Mouse (Mus musculus): ENCODE data around the gene Ddx39b. TPM values are rescaled to one million over a fixed set of nuclear protein-coding genes. Genes with fewer than 3 reads are reported as not detected.

The Ddx39b gene
- total RNA-seq, 2 experiments from 2014 or later, result 195 to 213 TPM

GRCm38 (mm10) chr17:35242015-35242941 lies 732 bp downstream of the Ddx39b start:
- peak; percentile 60 to 70 for DNase-seq (ENCODE audit: low spot score in 2 of 2)

GRCm38 (mm10) chr17:35243086-35243485 lies 1.5 kb downstream of the Ddx39b start:
- DNase-seq (ENCODE audit: low spot score in 2 of 2), result no peak

GRCm38 (mm10) chr17:35244999-35245398 lies 3.5 kb downstream of the Ddx39b start:
- no peak for DNase-seq (ENCODE audit: low spot score in 2 of 2)

- no peak for DNase-seq (ENCODE audit: low spot score in 2 of 2)
Observed at GRCm38 (mm10) chr17:35245731-35246623, 4.4 kb downstream of the Ddx39b start.

GRCm38 (mm10) chr17:35247144-35247543 lies 5.6 kb downstream of the Ddx39b start:
- no peak for DNase-seq (ENCODE audit: low spot score in 2 of 2)

- DNase-seq (ENCODE audit: low spot score in 2 of 2), result no peak
Observed at GRCm38 (mm10) chr17:35248986-35249385, 7.4 kb downstream of the Ddx39b start.

- DNase-seq (ENCODE audit: low spot score in 2 of 2), result no peak
Observed at GRCm38 (mm10) chr17:35249451-35250197, 8.1 kb downstream of the Ddx39b start.

- DNase-seq (ENCODE audit: low spot score in 2 of 2), result no peak
Observed at GRCm38 (mm10) chr17:35250348-35251120, 9.0 kb downstream of the Ddx39b start.

GRCm38 (mm10) chr17:35251162-35251719 lies 9.7 kb downstream of the Ddx39b start:
- DNase-seq (ENCODE audit: low spot score in 2 of 2), result no peak

GRCm38 (mm10) chr17:35251981-35252380 lies 10.4 kb downstream of the Ddx39b start:
- no peak for DNase-seq (ENCODE audit: low spot score in 2 of 2)

- DNase-seq (ENCODE audit: low spot score in 2 of 2), result no peak
Observed at GRCm38 (mm10) chr17:35252619-35253292, 11.2 kb downstream of the Ddx39b start.

GRCm38 (mm10) chr17:35253293-35254093 lies 11.9 kb downstream of the Ddx39b start:
- no peak for DNase-seq (ENCODE audit: low spot score in 2 of 2)

GRCm38 (mm10) chr17:35254241-35255098 lies 12.9 kb downstream of the Ddx39b start:
- DNase-seq (ENCODE audit: low spot score in 2 of 2), result peak in 1 of 2 experiments; percentile 71

GRCm38 (mm10) chr17:35255301-35255700 lies 13.8 kb downstream of the Ddx39b start:
- no peak for DNase-seq (ENCODE audit: low spot score in 2 of 2)

- DNase-seq (ENCODE audit: low spot score in 2 of 2), result no peak
Observed at GRCm38 (mm10) chr17:35255704-35256103, 14.2 kb downstream of the Ddx39b start.

- no peak for DNase-seq (ENCODE audit: low spot score in 2 of 2)
Observed at GRCm38 (mm10) chr17:35257378-35257777, 15.8 kb downstream of the Ddx39b start.

GRCm38 (mm10) chr17:35257824-35258491 lies 16.4 kb downstream of the Ddx39b start:
- DNase-seq (ENCODE audit: low spot score in 2 of 2), result peak; percentile 96 to 98

Measured in adrenal gland, adult 18-20 months (tissue).